Mouse (Mus musculus) testis, adult 2 months (tissue): ENCODE data around the gene Nos3. TPM values are rescaled to one million over a fixed set of nuclear protein-coding genes. Genes with fewer than 3 reads are reported as not detected.

Source experiments
- H3K27ac ChIP-seq: fragments of 200-500 bp; 2 replicates; pipeline ENCODE4 v1.5.1; 2012; ENCODE audit warnings: low read depth, low read length; ENCODE audit not compliant: control insufficient read depth, insufficient read depth
- H3K27me3 ChIP-seq: fragments of 200-500 bp; 2 replicates; pipeline ENCODE4 v1.6.1; 2012; ENCODE audit warnings: mild to moderate bottlenecking, low read length, moderate library complexity; ENCODE audit not compliant: control insufficient read depth, insufficient read depth
- H3K36me3 ChIP-seq: fragments of 200-500 bp; 2 replicates; pipeline ENCODE4 v1.6.1; 2012; ENCODE audit warnings: mild to moderate bottlenecking, low read length; ENCODE audit not compliant: control insufficient read depth, insufficient read depth
- H3K4me1 ChIP-seq: fragments of 200-500 bp; 2 replicates; pipeline ENCODE4 v1.6.1; 2012; ENCODE audit warnings: low read length; ENCODE audit not compliant: control insufficient read depth, insufficient read depth
- H3K4me3 ChIP-seq: fragments of 200-500 bp; 2 replicates; pipeline ENCODE4 v1.5.1; 2012; ENCODE audit warnings: low read depth, mild to moderate bottlenecking, low read length, moderate library complexity, mixed read lengths; ENCODE audit not compliant: control insufficient read depth
- CTCF ChIP-seq: fragments of 200-500 bp; IDR thresholded peaks from 2 replicates; pipeline ENCODE4 v1.5.1; 2012; ENCODE audit warnings: low read depth, mild to moderate bottlenecking, inconsistent platforms, low read length, moderate library complexity; ENCODE audit not compliant: control insufficient read depth, insufficient read depth, insufficient replicate concordance
- POLR2A ChIP-seq: fragments of 200-500 bp; IDR thresholded peaks from 2 replicates; pipeline ENCODE4 v1.6.1; 2012; ENCODE audit warnings: low read depth, mild to moderate bottlenecking, inconsistent platforms, low read length, moderate library complexity; ENCODE audit not compliant: control insufficient read depth
- polyA plus RNA-seq: library from polyadenylated mRNA; depleted of rRNA; stranded (reverse); fragments of >200 nt; gene quantifications from 2 replicates; pipeline ENCODE4 v1.2.3, GENCODE M21; 2012

Nos3 gene
- polyA plus RNA-seq, 1 experiment: 2.2 TPM

DNA sequence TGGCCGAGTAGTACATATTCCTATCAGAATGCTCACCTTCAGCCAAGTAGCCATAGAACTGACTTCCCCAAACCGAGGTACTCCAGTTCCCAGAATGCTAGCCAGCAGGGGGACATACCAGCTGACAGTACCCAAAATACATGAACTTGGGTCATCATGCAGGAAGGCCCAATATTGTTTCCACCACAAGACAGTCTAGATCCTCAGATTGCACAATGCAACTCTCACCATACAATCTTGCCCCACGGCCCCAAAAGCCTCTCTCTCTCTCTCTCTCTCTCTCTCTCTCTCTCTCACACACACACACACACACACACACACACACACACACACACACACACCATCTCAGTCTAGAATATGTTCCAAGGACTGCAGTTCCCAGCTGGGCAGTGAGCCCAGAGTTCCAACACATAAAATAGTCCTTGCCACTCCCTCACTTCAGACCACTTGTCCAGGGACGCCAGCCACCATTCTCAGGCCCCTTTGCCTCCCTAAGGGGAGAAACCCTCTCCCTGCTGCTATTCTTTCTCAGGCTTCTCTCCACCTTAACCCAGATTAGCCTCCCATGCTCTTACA is 37.7 kb upstream of the Nos3 start:
- Histone ChIP-seq H3K27me3 (no peaks in the 10 kb centered on the region), H3K4me3 (no peak overlapping the region), H3K4me1 (peaks cover 21% of the 10 kb centered on the region), H3K27ac (no peak overlapping the region), H3K36me3 (no peaks in the 10 kb centered on the region; the same call in 1 of the 2 replicates)
- TF ChIP-seq CTCF (no peak), POLR2A (no peak)

- Histone ChIP-seq H3K4me3 (no peak overlapping the region), H3K4me1 (peaks cover 16% of the 10 kb centered on the region), H3K36me3 (no peaks in the 10 kb centered on the region; the same call in 1 of the 2 replicates), H3K27ac (no peak overlapping the region), H3K27me3 (no peaks in the 10 kb centered on the region)
- TF ChIP-seq POLR2A (no peak), CTCF (no peak)
Observed at GRCm38 (mm10) chr5:24328813-24329211, 35.8 kb upstream of the Nos3 start.

GRCm38 (mm10) chr5:24329212-24329964 is 35.2 kb upstream of the Nos3 start:
- no peaks in the 10 kb centered on the region for H3K27me3 ChIP-seq
- H3K27ac ChIP-seq: no peak overlapping the region
- TF ChIP-seq CTCF: no peak
- TF ChIP-seq POLR2A: no peak
- no peak overlapping the region for H3K4me3 ChIP-seq
- H3K36me3 ChIP-seq: no peaks in the 10 kb centered on the region; the same call in 1 of the 2 replicates
- peaks cover 16% of the 10 kb centered on the region for H3K4me1 ChIP-seq

GRCm38 (mm10) chr5:24329965-24330298 is 34.7 kb upstream of the Nos3 start:
- H3K27ac ChIP-seq: no peak overlapping the region
- no peak for TF ChIP-seq POLR2A
- TF ChIP-seq CTCF: no peak
- H3K4me1 ChIP-seq: peaks cover 14% of the 10 kb centered on the region
- H3K4me3 ChIP-seq: no peak overlapping the region
- H3K36me3 ChIP-seq: no peaks in the 10 kb centered on the region; the same call in 1 of the 2 replicates
- H3K27me3 ChIP-seq: no peaks in the 10 kb centered on the region

DNA sequence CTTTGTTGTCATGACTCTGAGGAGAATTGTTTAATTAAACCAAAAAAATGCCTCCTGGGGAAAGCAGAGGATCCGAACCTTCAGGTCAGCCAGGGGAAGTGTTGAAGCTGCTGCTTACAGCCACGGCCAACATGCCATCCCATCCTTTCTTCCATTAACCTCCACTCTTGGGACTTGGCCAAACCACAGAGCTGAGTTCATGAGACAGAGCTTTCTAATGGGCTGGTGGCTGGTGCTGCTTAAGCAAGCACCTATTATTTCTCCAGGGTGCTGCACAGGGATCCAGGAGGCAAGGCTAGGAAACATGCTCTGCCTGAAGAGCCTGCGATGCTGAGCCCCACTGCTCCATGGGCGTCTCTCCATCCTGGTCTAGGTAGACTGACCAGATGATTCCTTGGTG is 32.2 kb upstream of the Nos3 start:
- TF ChIP-seq CTCF (no peak), POLR2A (no peak)
- no peak overlapping the region for H3K27ac ChIP-seq
- H3K4me1 ChIP-seq: peaks cover 11% of the 10 kb centered on the region
- no peak overlapping the region for H3K4me3 ChIP-seq
- no peaks in the 10 kb centered on the region for H3K27me3 ChIP-seq
- H3K36me3 ChIP-seq: no peaks in the 10 kb centered on the region; the same call in 1 of the 2 replicates

GRCm38 (mm10) chr5:24334749-24335148 is 29.9 kb upstream of the Nos3 start:
- no peak overlapping the region for H3K4me3 ChIP-seq
- H3K27ac ChIP-seq: peak overlapping the region; percentile 25; the same call in 1 of the 2 replicates
- no peaks in the 10 kb centered on the region for H3K27me3 ChIP-seq
- H3K4me1 ChIP-seq: no peaks in the 10 kb centered on the region; the same call in 1 of the 2 replicates
- no peak for TF ChIP-seq POLR2A
- no peak for TF ChIP-seq CTCF
- H3K36me3 ChIP-seq: no peaks in the 10 kb centered on the region; the same call in 1 of the 2 replicates

DNA sequence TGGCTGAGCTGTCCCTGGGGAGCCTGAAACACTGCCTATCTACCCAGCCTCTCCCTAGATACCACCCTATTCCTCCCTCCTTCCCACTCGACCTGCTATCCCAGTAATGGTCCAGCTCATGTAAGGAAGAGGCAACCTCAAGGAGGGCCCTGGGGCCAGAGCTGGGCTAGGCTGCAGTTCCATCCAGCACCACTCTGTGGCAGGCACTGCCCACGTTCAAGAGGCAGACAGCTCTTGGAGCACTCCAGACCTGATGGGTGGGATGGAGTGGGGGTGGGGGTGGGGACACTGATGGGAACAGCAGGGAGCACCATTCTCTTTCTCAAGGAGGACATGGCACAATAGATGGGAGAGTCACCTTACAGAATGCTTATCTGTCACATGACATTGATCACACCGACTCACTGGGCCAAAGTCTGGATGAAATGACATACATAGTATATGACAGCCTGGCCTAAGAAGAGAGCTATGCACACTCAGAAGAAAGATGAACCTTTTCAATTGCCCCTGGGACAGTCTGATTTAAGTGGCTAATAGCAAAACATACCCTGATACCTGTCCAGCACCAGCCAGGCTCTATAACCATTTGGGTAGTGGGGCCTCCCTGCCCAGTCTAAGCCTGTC is 28.6 kb upstream of the Nos3 start:
- TF ChIP-seq CTCF: peak; percentile 69; the same call in 1 of the 2 replicates
- TF ChIP-seq POLR2A: no peak
- Histone ChIP-seq H3K27ac (no peak overlapping the region), H3K27me3 (no peaks in the 10 kb centered on the region), H3K36me3 (no peaks in the 10 kb centered on the region; the same call in 1 of the 2 replicates), H3K4me3 (no peak overlapping the region), H3K4me1 (no peaks in the 10 kb centered on the region; the same call in 1 of the 2 replicates)
